Mouse (Mus musculus): ENCODE results near the gene Tcf12. TPM values are rescaled to one million over a fixed set of nuclear protein-coding genes. Genes with fewer than 3 reads are reported as not detected.

The Tcf12 gene
- polyA plus RNA-seq, 1 experiment = 78.1 TPM

GRCm38 (mm10) chr9:71906522-71906921 lies 205.1 kb downstream of the Tcf12 start:
- WGBS = 72% methylated on average over 2 of the region's 2 CpGs
- Histone ChIP-seq H3K4me1 (ENCODE audit: control insufficient read depth, insufficient read depth, low read length) (peaks cover 2% of the 10 kb centered on the region; the same call in 1 of the 2 replicates), H3K4me3 (replicated peaks; ENCODE audit: extremely low read depth, low read depth, low read length) (no peak overlapping the region)
- no peak for DNase-seq
- no peak for TF ChIP-seq CTCF (IDR thresholded peaks at IDR 0.05; ENCODE audit: insufficient read depth, low read length)
- no peak for TF ChIP-seq POLR2A (IDR thresholded peaks at IDR 0.05; ENCODE audit: borderline replicate concordance, extremely low read depth, low read depth, low read length)

GRCm38 (mm10) chr9:71898852-71899251 lies 212.8 kb downstream of the Tcf12 start:
- DNase-seq = no peak
- H3K4me3 ChIP-seq (replicated peaks; ENCODE audit: extremely low read depth, low read depth, low read length) = no peak overlapping the region
- 61% methylated on average over 5 of the region's 5 CpGs for whole genome bisulfite sequencing

GRCm38 (mm10) chr9:71897399-71897798 lies 214.3 kb downstream of the Tcf12 start:
- no peak for DNase-seq
- TF ChIP-seq CTCF (IDR thresholded peaks at IDR 0.05; ENCODE audit: insufficient read depth, low read length) (no peak), POLR2A (IDR thresholded peaks at IDR 0.05; ENCODE audit: borderline replicate concordance, extremely low read depth, low read depth, low read length) (no peak)
- WGBS = 69% methylated on average over 1 of the region's 1 CpGs
- Histone ChIP-seq H3K4me3 (replicated peaks; ENCODE audit: extremely low read depth, low read depth, low read length) (no peak overlapping the region), H3K4me1 (ENCODE audit: control insufficient read depth, insufficient read depth, low read length) (no peaks in the 10 kb centered on the region; the same call in 1 of the 2 replicates)

More at GRCm38 (mm10) chr9:71898852-71899251, 212.8 kb downstream of the Tcf12 start:
- H3K4me1 ChIP-seq (ENCODE audit: control insufficient read depth, insufficient read depth, low read length) = no peaks in the 10 kb centered on the region; the same call in 1 of the 2 replicates
- TF ChIP-seq POLR2A (IDR thresholded peaks at IDR 0.05; ENCODE audit: borderline replicate concordance, extremely low read depth, low read depth, low read length) (no peak), CTCF (IDR thresholded peaks at IDR 0.05; ENCODE audit: insufficient read depth, low read length) (no peak)

- Histone ChIP-seq H3K4me1 (ENCODE audit: control insufficient read depth, insufficient read depth, low read length) (no peaks in the 10 kb centered on the region; the same call in 1 of the 2 replicates), H3K4me3 (replicated peaks; ENCODE audit: extremely low read depth, low read depth, low read length) (peak overlapping the region; percentile 34)
- TF ChIP-seq CTCF (IDR thresholded peaks at IDR 0.05; ENCODE audit: insufficient read depth, low read length) = no peak
- no peak for TF ChIP-seq POLR2A (IDR thresholded peaks at IDR 0.05; ENCODE audit: borderline replicate concordance, extremely low read depth, low read depth, low read length)
- DNase-seq = no peak
- WGBS = 13% methylated on average over 2 of the region's 2 CpGs
Measured at GRCm38 (mm10) chr9:71895931-71896724, 215.5 kb downstream of the Tcf12 start.

- no peak for DNase-seq
- Histone ChIP-seq H3K4me1 (ENCODE audit: control insufficient read depth, insufficient read depth, low read length) (no peaks in the 10 kb centered on the region; the same call in 1 of the 2 replicates), H3K4me3 (replicated peaks; ENCODE audit: extremely low read depth, low read depth, low read length) (no peak overlapping the region)
- TF ChIP-seq POLR2A (IDR thresholded peaks at IDR 0.05; ENCODE audit: borderline replicate concordance, extremely low read depth, low read depth, low read length) (no peak), CTCF (IDR thresholded peaks at IDR 0.05; ENCODE audit: insufficient read depth, low read length) (no peak)
- WGBS = 35% methylated on average over 7 of the region's 7 CpGs
Measured at GRCm38 (mm10) chr9:71895291-71895690, 216.4 kb downstream of the Tcf12 start.

GRCm38 (mm10) chr9:71894943-71895286 lies 216.8 kb downstream of the Tcf12 start:
- DNase-seq = no peak
- 90% methylated on average over 7 of the region's 7 CpGs for WGBS
- TF ChIP-seq POLR2A (IDR thresholded peaks at IDR 0.05; ENCODE audit: borderline replicate concordance, extremely low read depth, low read depth, low read length) (no peak), CTCF (IDR thresholded peaks at IDR 0.05; ENCODE audit: insufficient read depth, low read length) (no peak)
- no peaks in the 10 kb centered on the region; the same call in 1 of the 2 replicates for H3K4me1 ChIP-seq (ENCODE audit: control insufficient read depth, insufficient read depth, low read length)
- H3K4me3 ChIP-seq (replicated peaks; ENCODE audit: extremely low read depth, low read depth, low read length) = no peak overlapping the region

GRCm38 (mm10) chr9:71894246-71894942 lies 217.3 kb downstream of the Tcf12 start:
- 75% methylated on average over 11 of the region's 11 CpGs for WGBS
- Histone ChIP-seq H3K4me1 (ENCODE audit: control insufficient read depth, insufficient read depth, low read length) (no peaks in the 10 kb centered on the region; the same call in 1 of the 2 replicates), H3K4me3 (replicated peaks; ENCODE audit: extremely low read depth, low read depth, low read length) (peak overlapping the region; percentile 34)
- no peak for DNase-seq
- TF ChIP-seq POLR2A (IDR thresholded peaks at IDR 0.05; ENCODE audit: borderline replicate concordance, extremely low read depth, low read depth, low read length) = no peak
- TF ChIP-seq CTCF (IDR thresholded peaks at IDR 0.05; ENCODE audit: insufficient read depth, low read length) = no peak

GRCm38 (mm10) chr9:71888450-71888849 lies 223.2 kb downstream of the Tcf12 start:
- DNase-seq = no peak
- WGBS = 46% methylated on average over 5 of the region's 5 CpGs
- TF ChIP-seq POLR2A (IDR thresholded peaks at IDR 0.05; ENCODE audit: borderline replicate concordance, extremely low read depth, low read depth, low read length) (no peak), CTCF (IDR thresholded peaks at IDR 0.05; ENCODE audit: insufficient read depth, low read length) (no peak)
- no peaks in the 10 kb centered on the region for H3K4me1 ChIP-seq (ENCODE audit: control insufficient read depth, insufficient read depth, low read length)
- no peak overlapping the region for H3K4me3 ChIP-seq (replicated peaks; ENCODE audit: extremely low read depth, low read depth, low read length)

- whole genome bisulfite sequencing = 39% methylated on average over 1 of the region's 1 CpGs
- Histone ChIP-seq H3K4me3 (replicated peaks; ENCODE audit: extremely low read depth, low read depth, low read length) (no peak overlapping the region), H3K4me1 (ENCODE audit: control insufficient read depth, insufficient read depth, low read length) (peaks cover 7% of the 10 kb centered on the region)
- DNase-seq = no peak
- TF ChIP-seq CTCF (IDR thresholded peaks at IDR 0.05; ENCODE audit: insufficient read depth, low read length) (no peak), POLR2A (IDR thresholded peaks at IDR 0.05; ENCODE audit: borderline replicate concordance, extremely low read depth, low read depth, low read length) (no peak)
Measured at GRCm38 (mm10) chr9:71880629-71881028, 231.0 kb downstream of the Tcf12 start.
